Mouse (Mus musculus) lung, adult 2 months (tissue): Measurements from ENCODE around the gene Tacc2.

Experiments
- CTCF ChIP-seq: fragments of 200-500 bp; IDR thresholded peaks from 2 replicates; pipeline ENCODE4 v1.5.1; 2011; ENCODE audit warnings: mild to moderate bottlenecking, low read length, control low read depth; ENCODE audit not compliant: insufficient read depth
- POLR2A ChIP-seq: fragments of 200-500 bp; IDR thresholded peaks from 2 replicates; pipeline ENCODE4 v1.6.1; 2011; ENCODE audit warnings: low read depth, mild to moderate bottlenecking, control low read depth, low read length, borderline replicate concordance; ENCODE audit errors: extremely low read depth

DNA sequence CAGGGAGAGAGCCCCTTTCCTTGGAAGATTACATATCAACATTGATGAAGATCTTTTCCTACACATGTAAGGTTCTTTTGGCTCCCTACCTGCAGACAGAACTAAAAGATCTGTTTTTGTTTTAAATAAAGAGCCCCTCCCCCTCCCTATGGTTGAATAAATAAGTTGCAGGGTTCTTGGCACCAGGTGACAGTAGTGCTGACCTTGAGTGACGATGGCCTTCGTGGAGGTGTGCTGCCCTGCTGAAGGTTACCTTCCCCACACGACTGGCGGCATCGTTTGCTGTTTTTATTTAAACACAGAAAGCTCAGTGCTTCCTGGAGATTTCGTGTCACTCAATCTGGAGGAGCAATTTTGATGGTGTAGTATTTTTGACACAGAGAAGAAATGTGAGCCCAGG lies 113.6 kb downstream of the Tacc2 start:
- TF ChIP-seq POLR2A (no peak), CTCF (no peak)
